In the genomic region with DNA sequence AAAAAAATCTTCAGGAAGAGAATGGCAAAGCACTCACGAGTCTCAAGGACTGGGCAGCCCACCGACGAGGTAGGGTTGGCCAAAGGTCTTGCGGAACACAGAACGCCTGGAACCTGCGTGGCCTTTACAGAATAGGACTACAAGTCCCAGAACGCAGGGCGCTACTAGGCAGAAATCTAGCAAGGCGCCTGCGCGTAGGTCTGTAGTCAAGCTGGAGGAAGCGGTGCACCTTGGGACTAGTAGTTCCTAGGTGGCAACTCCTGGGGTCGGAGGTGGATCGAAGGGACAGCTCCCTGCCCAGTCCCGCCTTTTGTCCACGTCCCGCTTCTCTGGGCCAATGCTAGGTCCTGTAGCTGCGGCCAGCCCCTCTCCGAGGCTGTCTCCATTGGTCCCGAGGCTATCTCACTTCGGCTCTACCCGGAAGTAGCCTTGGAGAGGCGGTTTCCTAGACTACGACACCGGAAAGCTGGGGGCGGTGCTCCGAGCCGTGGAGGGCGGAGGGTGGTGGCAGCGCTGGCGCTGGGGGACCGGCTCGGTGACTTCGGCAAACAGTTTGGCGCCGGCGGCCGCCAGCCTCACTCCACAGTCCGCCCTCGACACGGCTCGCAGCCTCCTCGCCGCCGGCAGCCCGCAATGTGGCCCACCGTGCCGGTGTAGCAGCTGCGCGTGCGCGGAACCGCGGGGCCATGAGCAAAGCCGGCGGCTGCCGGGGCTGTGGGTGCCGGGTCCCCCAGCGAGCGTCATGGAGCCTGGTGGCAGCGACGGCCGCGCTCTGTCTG, we compare ENCODE assay signal across 8 mouse cellular contexts. TPM values are rescaled to one million over a fixed set of nuclear protein-coding genes. Genes with fewer than 3 reads are reported as not detected.
DNase-seq lines count a peak whose midpoint lies in the region; ATAC-seq lines count a peak whose summit lies in the region.

A gene (plus strand): TSS at position 491 of the 779 bp plus-strand sequence.

- peak within 1 kb of the TSS; percentile 77 for H3K9ac ChIP-seq in hindbrain, embryonic 16.5 days (ENCODE audit: low read depth, low read length)

- peak; percentile 99 for ATAC-seq in hindbrain, embryonic 16.5 days

- DNase-seq in WW6 (ENCODE audit: low read depth, low spot score) = peak; percentile 93
- DNase-seq in cerebellum, postnatal 4 days (ENCODE audit: low spot score in 2 of 2) = peak; percentile 85 to 91
- DNase-seq in gastrocnemius, adult 18-20 months (ENCODE audit: low spot score) = peak; percentile 99
- DNase-seq in left cerebral cortex, adult 18-20 months (ENCODE audit: low spot score in 2 of 2) = peak; percentile 97 to 99
- peak; percentile 100 for DNase-seq in right cerebral cortex, adult 18-20 months
- DNase-seq in urinary bladder, postnatal 10 days (ENCODE audit: low spot score) = peak; percentile 91

- H3K4me1 ChIP-seq in hindbrain, embryonic 16.5 days (ENCODE audit: control insufficient read depth, insufficient read depth, low read depth, low read length) = peaks cover 17% of the 10 kb centered on the region

- WGBS in hindbrain, embryonic 16.5 days = under 1% methylated on average over 56 of the region's 64 CpGs
- WGBS in macrophage (ENCODE audit: missing documents) = under 1% methylated on average over 64 of the region's 64 CpGs

- H3K4me2 ChIP-seq in hindbrain, embryonic 16.5 days (ENCODE audit: low read length) = peak within 1 kb of the TSS; percentile 93

- peak within 1 kb of the TSS; percentile 86 for H3K4me3 ChIP-seq in hindbrain, embryonic 16.5 days (ENCODE audit: low read length)
- H3K4me3 ChIP-seq in macrophage (ENCODE audit: inconsistent target) = peak within 1 kb of the TSS; percentile 91

- peak within 1 kb of the TSS; percentile 87 for H3K27ac ChIP-seq in hindbrain, embryonic 16.5 days (ENCODE audit: low read depth, low read length)
- peak within 1 kb of the TSS; percentile 57 for H3K27ac ChIP-seq in macrophage

- peaks cover 46% of the 10 kb centered on the region for H3K79me2 ChIP-seq in macrophage (ENCODE audit: inconsistent target)

- no peaks in the 10 kb centered on the region for H3K36me3 ChIP-seq in hindbrain, embryonic 16.5 days (ENCODE audit: control insufficient read depth, insufficient read depth, low read length)
- no peaks in the 10 kb centered on the region for H3K36me3 ChIP-seq in macrophage (ENCODE audit: inconsistent target)

- H3K27me3 ChIP-seq in hindbrain, embryonic 16.5 days (replicated peaks; ENCODE audit: control insufficient read depth, insufficient read depth, low read length) = no peaks in the 10 kb centered on the region

- H3K9me3 ChIP-seq in hindbrain, embryonic 16.5 days (ENCODE audit: control insufficient read depth, low read length) = no peaks in the 10 kb centered on the region

RNA-seq across cellular contexts. Expression of the gene that starts here (rescaled TPM):
- 10 to 100 TPM; 20.3 to 21.9 TPM for total RNA-seq in gastrocnemius, adult 18-20 months (2021)
- polyA plus RNA-seq in hindbrain, embryonic 16.5 days (2015; fragmentation: Nextera tagmentation; extraction: Ambion mirVana) = 15.3 and 18.7 TPM in 2 replicates
- 10 to 100 TPM; 36.3 to 40.9 TPM for total RNA-seq in left cerebral cortex, adult 18-20 months (2021)
- total RNA-seq in macrophage (2018; cell fraction: chromatin; rRNA removed) = 10 to 100 TPM; 11.5 to 41.7 (median 21.5) TPM
- 10 to 100 TPM; 15.6 to 51.4 (median 26.9) TPM for total RNA-seq in macrophage (2018; cell fraction: cytosol; rRNA removed)
- total RNA-seq in macrophage (2018; cell fraction: nucleus; rRNA removed) = 10 to 100 TPM; 26.5 to 75.2 (median 42.7) TPM
- polyA plus RNA-seq in macrophage (2018) = 21.9 to 29.3 TPM (median 28.5 TPM) in 3 replicates

Comparison
In these comparisons a context has a peak if more than half of its experiments do, and no peak if none do; other contexts are left out.
1. Peak in every context shown above with its lines: DNase-seq, ATAC-seq, H3K4me3 ChIP-seq and H3K27ac ChIP-seq.